Mouse (Mus musculus): Measurements from ENCODE around the gene Pfdn5.
"Not testable (repeated sequence)": the region's sequence is repeated elsewhere in the genome, so short reads cannot be mapped to it uniquely, and the experiment has no call there.

Pfdn5 gene

DNA sequence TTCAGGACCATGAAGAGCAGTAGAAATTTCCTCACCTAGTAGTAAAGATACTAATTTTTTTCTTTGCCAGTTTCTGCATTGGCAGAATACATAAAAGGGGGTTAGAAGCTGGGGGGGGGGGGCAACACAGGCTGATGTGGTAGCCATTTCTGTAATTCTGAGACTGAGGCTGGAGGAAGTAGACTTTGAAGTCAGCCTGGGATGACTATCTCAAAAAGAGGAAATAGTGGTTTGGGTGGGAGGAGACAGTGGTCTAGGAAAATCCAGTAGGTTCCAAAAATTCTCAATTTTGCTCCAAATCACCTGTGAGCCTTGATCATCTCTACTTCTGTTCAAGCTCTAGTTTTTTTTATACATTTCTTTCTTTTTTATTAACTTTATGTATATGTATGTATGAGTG, 14.4 kb upstream of the Pfdn5 start:
- peak; percentile 39 for DNase-seq (ENCODE audit: low read depth, low spot score)
- no peaks in the 10 kb centered on the region for H3K27me3 ChIP-seq (ENCODE audit: control insufficient read depth, insufficient read depth, low read length, poor library complexity, severe bottlenecking)
- no peaks in the 10 kb centered on the region for H3K36me3 ChIP-seq (ENCODE audit: control insufficient read depth, insufficient read depth, low read length, poor library complexity, severe bottlenecking)

GRCm38 (mm10) chr15:102315292-102315691, 10.6 kb upstream of the Pfdn5 start:
- DNase-seq (ENCODE audit: low read depth, low spot score): no peak
- Histone ChIP-seq H3K27me3 (ENCODE audit: control insufficient read depth, insufficient read depth, low read length, poor library complexity, severe bottlenecking) (no peaks in the 10 kb centered on the region), H3K36me3 (ENCODE audit: control insufficient read depth, insufficient read depth, low read length, poor library complexity, severe bottlenecking) (no peaks in the 10 kb centered on the region)

- DNase-seq (ENCODE audit: low read depth, low spot score): peak; percentile 85
- Histone ChIP-seq H3K27me3 (ENCODE audit: control insufficient read depth, insufficient read depth, low read length, poor library complexity, severe bottlenecking) (no peaks in the 10 kb centered on the region), H3K36me3 (ENCODE audit: control insufficient read depth, insufficient read depth, low read length, poor library complexity, severe bottlenecking) (no peaks in the 10 kb centered on the region)
These were observed 9.7 kb upstream of the Pfdn5 start for GRCm38 (mm10) chr15:102316263-102316662.

DNA sequence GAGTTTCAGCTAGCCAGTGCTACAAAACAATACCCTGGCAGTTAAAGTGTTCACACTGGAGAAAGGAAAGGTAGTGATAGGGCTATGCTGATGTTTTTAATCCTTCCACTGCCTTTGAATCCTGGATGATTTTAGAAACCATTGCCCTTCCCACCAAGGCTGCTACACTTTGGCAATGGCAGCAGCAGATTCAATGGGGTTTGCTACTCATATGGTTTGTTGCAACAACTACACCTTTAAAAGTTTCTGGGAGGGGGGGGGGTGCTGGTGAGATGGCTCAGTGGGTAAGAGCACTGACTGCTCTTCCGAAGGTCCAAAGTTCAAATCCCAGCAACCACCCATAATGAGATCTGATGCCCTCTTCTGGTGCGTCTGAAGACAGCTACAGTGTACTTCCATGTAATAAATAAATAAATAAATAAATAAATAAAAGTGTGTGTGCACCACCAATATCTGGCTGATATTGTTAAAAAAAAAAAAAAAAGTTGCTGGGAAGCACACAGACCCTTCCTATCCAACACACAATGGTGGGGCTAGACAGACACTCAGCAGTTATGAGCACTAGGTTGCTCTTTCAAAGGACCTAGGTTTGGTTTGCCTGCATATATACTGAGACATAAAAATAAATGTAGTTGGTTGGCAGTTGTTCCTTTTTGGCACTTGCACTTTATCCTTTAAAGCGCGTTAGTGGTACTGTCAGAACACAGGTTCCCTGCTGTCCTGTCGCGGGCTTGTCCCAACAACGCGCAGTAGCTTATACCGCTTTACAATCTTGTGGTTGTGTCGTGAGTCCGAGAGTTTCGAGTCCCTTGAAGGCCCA, 1.1 kb upstream of the Pfdn5 start:
- Histone ChIP-seq H3K27me3 (ENCODE audit: control insufficient read depth, insufficient read depth, low read length, poor library complexity, severe bottlenecking) (no peaks in the 10 kb centered on the region), H3K36me3 (ENCODE audit: control insufficient read depth, insufficient read depth, low read length, poor library complexity, severe bottlenecking) (no peaks in the 10 kb centered on the region)
- no peak for DNase-seq (ENCODE audit: low read depth, low spot score)

DNA sequence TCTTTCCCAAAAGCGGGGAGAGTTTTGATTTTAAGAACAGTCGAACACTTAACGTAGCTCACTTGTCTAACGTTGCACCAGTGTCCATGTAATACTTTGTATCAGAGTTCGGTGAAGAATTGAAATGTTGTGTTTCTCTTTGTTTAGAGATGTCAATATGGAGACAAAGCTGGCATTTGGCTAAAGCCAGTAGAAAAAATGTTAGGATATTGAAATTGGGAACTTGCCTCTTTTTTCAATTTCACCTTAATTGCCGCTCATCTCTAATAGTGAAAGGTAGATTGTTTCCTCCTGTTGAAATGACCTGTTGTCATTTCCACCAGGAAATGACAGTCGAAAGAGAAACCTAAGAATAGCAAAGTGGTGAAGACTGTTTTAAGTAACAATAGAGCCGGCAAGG, 976 bp downstream of the Pfdn5 start:
- H3K27me3 ChIP-seq (ENCODE audit: control insufficient read depth, insufficient read depth, low read length, poor library complexity, severe bottlenecking): no peaks in the 10 kb centered on the region
- H3K36me3 ChIP-seq (ENCODE audit: control insufficient read depth, insufficient read depth, low read length, poor library complexity, severe bottlenecking): no peaks in the 10 kb centered on the region
- DNase-seq (ENCODE audit: low read depth, low spot score): no peak

DNA sequence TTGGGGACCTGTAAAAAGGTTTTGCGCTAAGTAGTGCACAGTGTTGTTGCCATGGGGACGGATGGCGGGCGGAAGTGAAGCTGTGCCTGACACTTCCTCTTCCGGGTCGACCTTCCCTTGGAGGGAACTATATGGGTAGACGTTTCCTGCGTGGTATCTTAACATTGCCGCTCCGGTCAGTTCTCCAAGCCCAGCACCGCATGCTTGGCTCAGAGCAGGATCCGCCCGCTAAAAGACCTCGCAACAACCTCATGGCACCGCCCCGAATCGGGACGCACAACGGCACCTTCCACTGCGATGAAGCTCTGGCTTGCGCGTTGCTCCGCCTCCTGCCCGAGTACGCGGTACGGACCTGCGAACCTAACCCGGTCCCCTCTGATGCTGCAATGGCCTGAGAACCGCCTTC, 5.7 kb downstream of the Pfdn5 start, which contains the start of gene Myg1:
TSS of gene Myg1 (plus strand) at position 100 of the 406 bp plus-strand sequence.
- peak; percentile 89 for DNase-seq (ENCODE audit: low read depth, low spot score)
- no peaks in the 10 kb centered on the region for H3K27me3 ChIP-seq (ENCODE audit: control insufficient read depth, insufficient read depth, low read length, poor library complexity, severe bottlenecking)
- H3K36me3 ChIP-seq (ENCODE audit: control insufficient read depth, insufficient read depth, low read length, poor library complexity, severe bottlenecking): peaks cover 5% of the 10 kb centered on the region

DNA sequence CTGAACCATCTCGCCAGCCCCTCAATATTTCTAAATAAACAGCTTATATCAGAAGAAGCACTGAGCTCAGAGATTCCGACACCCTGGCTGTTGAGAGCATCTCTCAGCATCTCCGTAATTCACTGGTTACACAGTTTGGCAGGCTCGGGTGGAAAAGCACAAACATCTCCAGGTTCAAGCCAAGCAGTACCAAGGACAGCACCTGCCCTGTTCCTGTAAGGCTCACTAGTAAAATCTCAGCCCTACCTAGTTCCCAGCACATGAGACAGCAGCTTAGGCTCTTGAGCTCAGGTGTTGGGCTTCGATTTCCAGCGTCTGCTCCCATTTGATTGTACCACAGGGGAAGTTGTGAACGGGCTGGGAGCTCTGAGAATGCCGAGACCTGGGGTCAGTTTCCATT, 9.3 kb downstream of the Pfdn5 start:
- no peak for DNase-seq (ENCODE audit: low read depth, low spot score)
- Histone ChIP-seq H3K27me3 (ENCODE audit: control insufficient read depth, insufficient read depth, low read length, poor library complexity, severe bottlenecking) (no peaks in the 10 kb centered on the region), H3K36me3 (ENCODE audit: control insufficient read depth, insufficient read depth, low read length, poor library complexity, severe bottlenecking) (peaks cover 12% of the 10 kb centered on the region)

DNA sequence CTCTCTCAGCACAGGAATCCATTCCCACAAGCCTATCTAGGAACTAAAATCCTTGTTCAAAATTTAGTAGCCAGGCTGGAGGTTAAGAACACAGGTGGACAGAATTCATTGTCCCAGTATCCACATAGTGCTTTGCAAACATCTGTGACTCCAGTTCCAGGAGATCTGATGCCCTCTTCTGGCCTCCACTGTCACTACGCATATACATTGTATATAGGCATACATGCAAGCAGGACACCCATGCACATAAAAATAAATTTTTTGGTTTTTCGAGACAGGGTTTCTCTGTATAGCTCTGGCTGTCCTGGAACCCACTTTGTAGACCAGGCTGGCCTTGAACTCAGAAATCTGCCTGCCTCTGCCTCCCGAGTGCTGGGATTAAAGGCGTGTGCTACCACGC, 10.0 kb downstream of the Pfdn5 start:
- peak; percentile 59 for DNase-seq (ENCODE audit: low read depth, low spot score)
- peaks cover 15% of the 10 kb centered on the region for H3K36me3 ChIP-seq (ENCODE audit: control insufficient read depth, insufficient read depth, low read length, poor library complexity, severe bottlenecking)
- not testable (repeated sequence) for H3K27me3 ChIP-seq (ENCODE audit: control insufficient read depth, insufficient read depth, low read length, poor library complexity, severe bottlenecking)

- Histone ChIP-seq H3K27me3 (ENCODE audit: control insufficient read depth, insufficient read depth, low read length, poor library complexity, severe bottlenecking) (no peaks in the 10 kb centered on the region), H3K36me3 (ENCODE audit: control insufficient read depth, insufficient read depth, low read length, poor library complexity, severe bottlenecking) (peaks cover 15% of the 10 kb centered on the region)
- DNase-seq (ENCODE audit: low read depth, low spot score): no peak
These were observed 11.0 kb downstream of the Pfdn5 start for GRCm38 (mm10) chr15:102336946-102337345.

DNA sequence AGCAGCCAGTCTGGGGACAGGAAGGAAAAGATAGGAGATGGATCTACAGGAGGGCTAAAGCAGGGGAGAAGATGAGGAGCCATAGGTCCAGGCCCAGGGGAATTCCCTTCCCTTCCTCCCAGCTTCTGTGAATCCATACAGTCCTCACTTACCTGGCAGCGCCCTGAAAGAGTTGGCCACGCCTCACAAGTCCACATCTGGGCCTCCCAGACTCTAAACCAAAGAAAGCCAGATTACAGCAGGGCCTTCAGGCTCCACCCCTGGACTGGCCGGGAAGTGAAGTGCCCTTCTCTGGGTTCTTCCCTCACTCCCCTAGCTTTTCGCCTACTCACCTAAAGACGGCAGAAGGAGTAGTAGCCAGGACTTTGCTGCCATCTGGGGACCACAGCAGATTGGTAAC, 13.7 kb downstream of the Pfdn5 start:
- H3K27me3 ChIP-seq (ENCODE audit: control insufficient read depth, insufficient read depth, low read length, poor library complexity, severe bottlenecking): no peaks in the 10 kb centered on the region
- no peak for DNase-seq (ENCODE audit: low read depth, low spot score)

GRCm38 (mm10) chr15:102341580-102341979, 15.7 kb downstream of the Pfdn5 start:
- peak; percentile 79 for DNase-seq (ENCODE audit: low read depth, low spot score)
- Histone ChIP-seq H3K27me3 (ENCODE audit: control insufficient read depth, insufficient read depth, low read length, poor library complexity, severe bottlenecking) (no peaks in the 10 kb centered on the region), H3K36me3 (ENCODE audit: control insufficient read depth, insufficient read depth, low read length, poor library complexity, severe bottlenecking) (peaks cover 14% of the 10 kb centered on the region)

More for the DNA sequence above, 13.7 kb downstream of the Pfdn5 start:
- H3K36me3 ChIP-seq (ENCODE audit: control insufficient read depth, insufficient read depth, low read length, poor library complexity, severe bottlenecking): peaks cover 14% of the 10 kb centered on the region

GRCm38 (mm10) chr15:102344490-102344889, 18.6 kb downstream of the Pfdn5 start:
- Histone ChIP-seq H3K27me3 (ENCODE audit: control insufficient read depth, insufficient read depth, low read length, poor library complexity, severe bottlenecking) (no peaks in the 10 kb centered on the region), H3K36me3 (ENCODE audit: control insufficient read depth, insufficient read depth, low read length, poor library complexity, severe bottlenecking) (peaks cover 12% of the 10 kb centered on the region)
- DNase-seq (ENCODE audit: low read depth, low spot score): no peak

DNA sequence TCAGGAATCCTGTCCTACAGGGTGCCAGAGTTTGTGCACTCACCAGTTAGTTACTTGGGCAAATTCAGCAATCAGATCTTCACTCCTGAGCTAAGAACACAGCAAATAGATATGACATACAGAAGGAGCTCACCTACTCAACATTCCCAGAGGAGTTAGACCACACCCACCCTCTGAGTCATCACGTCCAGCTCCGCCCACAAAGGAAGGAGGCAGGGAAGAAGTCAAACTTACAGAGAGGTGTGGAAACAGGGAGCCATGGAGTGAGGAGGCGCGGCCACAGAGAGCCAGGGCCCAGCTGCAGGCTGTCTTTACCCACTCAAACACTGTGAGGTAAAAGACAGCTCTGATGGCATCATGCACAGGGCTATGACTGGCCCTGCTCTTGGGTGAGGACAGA, 20.5 kb downstream of the Pfdn5 start:
- Histone ChIP-seq H3K27me3 (ENCODE audit: control insufficient read depth, insufficient read depth, low read length, poor library complexity, severe bottlenecking) (no peaks in the 10 kb centered on the region), H3K36me3 (ENCODE audit: control insufficient read depth, insufficient read depth, low read length, poor library complexity, severe bottlenecking) (peaks cover 4% of the 10 kb centered on the region)
- no peak for DNase-seq (ENCODE audit: low read depth, low spot score)

- H3K27me3 ChIP-seq (ENCODE audit: control insufficient read depth, insufficient read depth, low read length, poor library complexity, severe bottlenecking): no peaks in the 10 kb centered on the region
- peaks cover 2% of the 10 kb centered on the region for H3K36me3 ChIP-seq (ENCODE audit: control insufficient read depth, insufficient read depth, low read length, poor library complexity, severe bottlenecking)
- peak; percentile 96 for DNase-seq (ENCODE audit: low read depth, low spot score)
These were observed 24.4 kb downstream of the Pfdn5 start, which contains the start of gene Aaas for GRCm38 (mm10) chr15:102350138-102350941. Aaas (minus strand) TSS chr15:102350771.

GRCm38 (mm10) chr15:102350942-102351291, 25.0 kb downstream of the Pfdn5 start:
- H3K27me3 ChIP-seq (ENCODE audit: control insufficient read depth, insufficient read depth, low read length, poor library complexity, severe bottlenecking): no peaks in the 10 kb centered on the region

More at GRCm38 (mm10) chr15:102350942-102351291, 25.0 kb downstream of the Pfdn5 start:
- H3K36me3 ChIP-seq (ENCODE audit: control insufficient read depth, insufficient read depth, low read length, poor library complexity, severe bottlenecking): peaks cover 2% of the 10 kb centered on the region
- DNase-seq (ENCODE audit: low read depth, low spot score): no peak
